Mouse (Mus musculus): ENCODE data around the gene Cadm4. TPM values are rescaled to one million over a fixed set of nuclear protein-coding genes. Genes with fewer than 3 reads are reported as not detected.
"Not testable (repeated sequence)": the region's sequence is repeated elsewhere in the genome, so short reads cannot be mapped to it uniquely, and the experiment has no call there.

Gene Cadm4
- total RNA-seq, 4 experiments from 2014 or later, result 3.1 to 4.7 (median 4.1) TPM

GRCm38 (mm10) chr7:24467886-24468285, 13.9 kb upstream of the Cadm4 start:
- DNase-seq, result no peak

GRCm38 (mm10) chr7:24469126-24469525, 12.7 kb upstream of the Cadm4 start:
- no peak for DNase-seq

- DNase-seq, result peak; percentile 85
These were observed 11.5 kb upstream of the Cadm4 start for GRCm38 (mm10) chr7:24470356-24470755.

DNA sequence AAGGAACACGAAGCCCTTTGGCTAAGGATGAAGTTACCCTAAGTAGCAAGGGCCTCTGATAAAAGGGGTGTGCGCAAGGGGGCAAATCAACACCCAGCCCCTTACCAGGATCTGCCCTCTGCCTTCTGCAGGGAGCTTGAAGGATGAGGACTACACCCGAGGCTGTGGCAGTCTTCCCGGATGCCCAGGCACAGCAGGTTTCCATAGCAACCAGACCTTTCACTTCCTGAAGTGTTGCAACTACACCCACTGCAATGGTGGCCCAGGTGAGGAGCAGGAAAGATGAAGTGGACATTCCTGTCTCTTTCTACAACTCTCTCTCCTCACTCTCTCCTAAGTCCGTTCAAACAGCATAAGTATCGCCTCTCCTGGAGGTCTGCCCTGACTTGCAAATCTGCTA, 9.4 kb upstream of the Cadm4 start:
- no peak for DNase-seq

DNA sequence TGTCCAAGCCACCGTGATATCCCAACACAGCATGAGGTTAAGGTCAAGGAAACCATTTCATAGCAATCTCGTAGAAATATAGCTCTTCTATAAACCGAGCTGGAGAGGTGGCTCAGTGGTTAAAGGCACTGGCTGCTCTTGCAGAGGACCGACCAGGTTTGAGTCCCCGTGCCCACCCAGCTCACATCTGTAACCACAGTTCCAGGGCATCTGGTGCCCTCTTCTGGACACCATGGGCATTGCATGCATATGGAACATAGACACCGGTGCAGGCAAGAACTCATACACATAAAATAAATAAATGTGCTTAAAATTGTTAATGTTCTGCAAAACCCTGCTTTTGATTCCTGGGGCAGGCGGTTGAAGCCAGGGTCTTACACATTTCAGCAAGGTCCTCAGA, 8.9 kb upstream of the Cadm4 start:
- no peak for DNase-seq

DNA sequence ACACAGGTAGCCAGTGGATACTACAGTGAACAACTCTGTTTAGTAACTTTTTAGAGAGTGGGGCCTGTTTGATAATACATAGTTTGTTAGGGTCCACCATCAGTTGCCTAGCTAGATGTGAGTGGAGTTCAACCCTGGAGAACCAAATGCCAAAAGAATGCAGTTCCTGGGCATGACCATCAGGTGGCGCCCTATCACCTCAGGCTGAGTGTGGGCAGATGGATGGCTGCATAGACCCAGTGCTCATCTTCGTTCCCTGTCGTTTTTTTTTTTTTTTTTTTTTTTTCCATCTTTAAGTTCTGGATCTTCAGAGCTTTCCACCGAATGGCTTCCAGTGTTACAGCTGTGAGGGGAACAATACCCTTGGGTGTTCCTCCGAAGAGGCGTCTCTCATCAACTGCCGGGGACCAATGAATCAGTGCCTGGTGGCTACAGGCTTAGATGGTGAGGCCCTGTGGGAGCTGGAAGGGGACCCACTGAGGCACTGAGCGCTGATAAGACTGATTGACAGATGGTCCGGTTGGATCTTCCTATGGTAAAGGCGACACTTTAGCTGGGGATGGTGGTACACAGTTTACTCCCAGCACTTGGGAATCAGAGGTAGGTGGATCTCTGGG, 7.8 kb upstream of the Cadm4 start:
- no peak for DNase-seq

- no peak for DNase-seq
These were observed 6.9 kb upstream of the Cadm4 start for GRCm38 (mm10) chr7:24474811-24475506.

- no peak for DNase-seq
These were observed 5.5 kb upstream of the Cadm4 start for GRCm38 (mm10) chr7:24476338-24476737.

- no peak for DNase-seq
These were observed 5.0 kb upstream of the Cadm4 start for GRCm38 (mm10) chr7:24476856-24477255.

DNA sequence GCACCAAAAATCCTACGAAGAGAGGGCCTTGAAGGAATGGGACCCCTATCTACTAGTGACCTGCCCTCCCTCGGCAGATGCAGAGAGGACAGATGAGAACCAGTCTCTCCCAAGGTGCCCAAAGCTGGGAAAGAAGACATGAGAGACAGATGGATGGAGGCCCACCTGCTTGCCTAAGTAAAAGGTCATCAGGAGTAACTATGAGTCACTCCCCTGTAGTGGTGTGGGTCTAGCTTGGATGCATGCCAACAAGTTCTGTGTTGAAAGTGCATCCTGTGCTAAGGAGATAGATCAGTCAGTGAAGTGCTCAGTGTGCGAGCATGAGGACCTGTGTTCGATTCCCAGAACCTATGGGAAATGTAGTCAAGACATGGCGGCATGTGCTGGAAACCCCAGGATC, 2.9 kb upstream of the Cadm4 start:
- no peak for DNase-seq

- no peak for DNase-seq
These were observed 2.1 kb upstream of the Cadm4 start for GRCm38 (mm10) chr7:24479685-24480084.

DNA sequence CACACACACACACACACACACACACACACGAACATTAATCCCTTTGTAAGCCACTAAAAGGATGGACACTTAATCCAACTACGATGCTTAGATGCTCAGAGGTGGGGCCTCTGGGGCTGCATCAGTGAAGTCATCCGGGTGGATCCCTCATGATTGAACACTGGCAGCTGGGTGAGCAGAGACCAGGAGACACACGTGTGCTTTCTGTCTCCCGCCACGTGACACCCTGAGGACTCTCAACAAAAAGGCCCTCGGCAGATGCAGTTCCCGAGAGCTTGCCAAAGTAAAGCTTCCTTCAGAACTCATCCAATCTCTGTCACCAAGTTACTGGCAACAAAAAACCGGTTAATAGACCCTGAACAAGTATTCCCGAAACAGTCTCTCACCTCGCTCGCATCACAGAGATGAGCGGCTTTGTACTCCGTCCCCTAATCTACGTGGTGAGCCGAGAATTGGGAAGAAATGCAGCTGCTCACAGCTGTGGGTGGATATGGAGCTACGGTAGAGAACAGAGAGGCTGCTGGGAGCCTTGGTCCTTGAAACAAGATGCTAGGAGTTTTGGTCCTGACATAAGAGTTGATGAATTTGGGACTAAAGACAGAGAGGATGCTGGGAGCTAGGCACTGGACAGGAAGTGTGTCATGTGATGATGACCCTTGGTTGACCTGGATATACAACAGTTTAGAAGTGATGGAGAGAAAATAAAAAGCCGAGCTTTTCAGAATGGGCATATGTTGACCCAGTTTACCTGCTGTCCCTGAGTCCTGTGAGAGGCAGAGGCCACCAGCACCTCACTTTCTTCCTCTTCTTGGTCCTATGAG, 1.5 kb upstream of the Cadm4 start:
- DNase-seq, result no peak

DNA sequence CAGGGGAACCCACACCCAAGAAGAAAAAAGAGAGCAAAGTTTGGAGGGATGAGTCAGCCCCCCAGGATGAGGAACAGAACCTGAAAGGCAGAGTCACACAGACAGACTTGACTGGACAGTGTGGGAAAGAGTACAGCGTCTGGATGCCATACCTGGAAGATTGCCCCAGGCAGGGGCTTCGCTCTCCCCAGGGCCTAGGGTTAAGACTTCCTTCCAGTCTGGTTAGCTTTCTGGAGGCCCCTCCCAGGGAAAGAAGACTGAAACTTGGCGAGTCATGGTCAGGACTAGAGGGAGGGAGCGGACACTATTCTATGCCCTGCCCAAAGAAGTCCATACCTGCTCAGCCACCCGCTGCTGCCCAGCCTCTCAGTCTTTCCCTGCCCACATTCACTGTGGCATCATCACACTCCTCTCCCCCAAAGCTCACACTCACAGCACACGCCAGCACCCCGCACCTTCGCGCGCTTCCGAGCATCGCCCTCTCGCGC, 793 bp upstream of the Cadm4 start:
- no peak for DNase-seq

DNA sequence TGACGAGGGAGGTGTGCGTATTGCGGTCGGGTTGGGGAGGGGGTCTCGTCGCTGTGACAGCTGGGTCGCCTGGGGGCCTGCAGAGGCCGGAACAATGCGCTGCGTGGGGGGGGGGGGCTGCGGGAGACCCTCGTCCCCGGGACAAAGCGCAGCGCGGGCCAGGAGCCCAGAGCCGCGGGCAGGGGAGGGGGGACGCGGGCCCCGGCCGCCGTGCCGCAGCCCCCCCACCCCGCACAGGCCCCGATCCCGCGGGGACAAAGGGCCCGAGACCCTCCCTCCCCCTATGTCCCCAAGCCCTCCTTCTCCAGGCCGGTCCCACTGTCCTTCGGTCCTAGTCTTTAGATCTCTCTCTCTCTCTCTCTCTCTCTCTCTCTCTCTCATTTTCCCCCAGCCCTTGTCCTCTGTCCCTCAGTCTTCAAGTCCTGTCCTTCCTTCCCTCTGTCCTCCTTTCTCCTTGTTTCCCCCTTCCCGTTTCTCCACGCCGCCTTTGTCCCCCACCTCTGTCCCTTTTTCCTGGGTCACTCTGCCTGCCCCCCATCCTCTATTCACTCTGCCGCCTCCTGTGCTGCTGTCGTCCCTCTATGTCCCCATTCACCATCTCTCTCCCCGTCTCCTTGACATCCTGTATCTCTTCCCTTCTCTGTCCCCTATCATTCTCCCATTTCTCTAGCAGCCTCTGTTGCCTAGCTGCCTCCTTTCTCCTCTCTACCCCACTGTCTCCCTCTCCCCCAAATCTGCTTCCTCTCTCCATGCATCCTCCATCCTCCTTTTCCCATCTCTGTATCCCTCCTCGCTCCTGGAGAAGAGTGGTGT, 591 bp downstream of the Cadm4 start:
- no peak for DNase-seq

- DNase-seq, result not testable (repeated sequence)
These were observed 1.5 kb downstream of the Cadm4 start for GRCm38 (mm10) chr7:24483291-24483690.

GRCm38 (mm10) chr7:24485481-24485880, 3.7 kb downstream of the Cadm4 start:
- DNase-seq, result no peak

DNA sequence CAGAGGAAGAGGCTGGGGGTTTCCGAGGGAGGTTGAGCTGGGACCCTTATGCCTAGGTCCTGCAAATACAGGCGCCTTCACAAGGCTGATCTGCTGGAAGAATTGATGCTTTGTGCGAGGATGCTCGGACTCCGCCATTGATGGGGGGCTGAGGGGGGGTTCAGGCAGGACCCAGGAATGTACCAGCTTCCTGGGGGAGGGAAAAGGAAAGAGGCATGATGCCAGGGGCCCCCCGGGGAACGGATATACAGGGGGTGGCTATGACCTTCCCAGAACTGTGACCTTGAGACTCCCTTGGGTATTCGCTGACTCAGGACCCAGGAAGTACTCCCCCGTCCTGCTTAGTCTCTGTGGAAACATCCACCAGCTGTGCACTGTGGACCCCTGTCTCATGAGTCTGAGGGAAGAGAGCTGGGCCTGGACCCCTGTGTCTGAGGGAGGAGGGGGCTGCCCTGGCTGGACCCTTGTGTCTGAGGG, 4.9 kb downstream of the Cadm4 start:
- no peak for DNase-seq

- DNase-seq, result no peak
These were observed 5.6 kb downstream of the Cadm4 start for GRCm38 (mm10) chr7:24487403-24487802.

DNA sequence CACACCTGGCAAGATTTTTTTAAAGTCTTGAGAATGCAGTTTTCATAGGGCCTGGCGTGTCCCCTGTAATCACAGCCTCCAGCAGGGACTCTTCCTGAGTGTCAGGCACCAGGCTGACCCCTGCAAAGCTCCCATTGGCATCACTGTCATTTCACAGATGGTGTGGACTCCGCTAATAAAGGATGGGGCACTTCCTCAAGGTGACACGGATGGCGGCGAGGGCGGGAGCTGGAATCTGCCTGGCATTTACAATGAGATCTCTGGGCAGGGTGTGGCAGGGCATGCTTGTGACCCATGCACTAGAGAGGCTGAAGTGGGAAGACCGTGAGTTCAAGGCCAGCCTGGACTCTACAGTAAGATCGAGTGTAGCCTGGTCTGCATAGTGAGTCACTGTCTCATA, 6.5 kb downstream of the Cadm4 start:
- no peak for DNase-seq

- no peak for DNase-seq
These were observed 18.2 kb downstream of the Cadm4 start for GRCm38 (mm10) chr7:24499856-24500577.

DNA sequence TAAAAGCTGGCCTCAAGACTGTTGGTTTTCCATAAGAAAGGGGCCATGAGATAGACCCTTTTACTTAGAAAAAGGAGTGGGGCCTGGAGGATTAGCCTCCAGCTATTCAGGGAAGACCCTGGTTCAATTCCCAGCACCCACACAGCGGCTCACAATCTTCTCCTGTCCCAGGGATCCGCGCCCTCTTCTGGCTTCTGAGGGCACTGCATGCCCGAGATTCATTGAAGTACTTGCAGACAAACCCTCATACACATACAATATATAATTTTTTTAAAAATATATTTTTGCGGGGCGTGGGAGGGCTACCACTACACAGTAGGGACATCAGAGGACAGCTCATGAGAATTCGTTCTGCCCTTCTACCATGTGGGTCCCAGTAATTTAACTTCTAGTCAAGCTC, 19.1 kb downstream of the Cadm4 start:
- DNase-seq, result no peak

DNA sequence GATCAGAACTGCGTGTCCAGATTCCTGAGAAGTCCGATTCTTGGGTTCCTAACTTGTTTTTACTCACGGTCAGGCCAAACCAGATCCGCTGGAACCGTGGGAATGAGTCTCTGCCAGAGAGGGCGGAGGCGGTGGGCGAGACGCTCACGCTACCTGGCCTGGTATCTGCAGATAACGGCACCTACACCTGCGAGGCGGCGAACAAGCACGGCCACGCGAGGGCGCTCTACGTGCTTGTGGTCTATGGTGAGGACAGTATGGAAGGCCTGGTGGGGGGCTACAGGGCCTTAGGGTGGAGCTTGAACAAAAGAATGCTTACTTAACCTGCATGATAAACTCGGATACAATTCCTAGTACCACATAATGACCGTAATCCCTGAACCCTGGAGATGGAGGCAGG, 19.7 kb downstream of the Cadm4 start:
- DNase-seq, result no peak
